9 mouse cellular contexts compared by ENCODE assay signal in genomic region chr2:58199442-58199841, GRCm38 (mm10). TPM values are rescaled to one million over a fixed set of nuclear protein-coding genes. Genes with fewer than 3 reads are reported as not detected.
DNase-seq lines count a peak whose midpoint lies in the region; ATAC-seq and TF ChIP-seq lines count a peak whose summit lies in the region.
"Had no signal": no experiment of that assay in that cellular context is flagged by ENCODE, and none has a peak within 500 bp of the region (broad histone marks: within the 10 kb centered on the region; RNA-seq: fewer than 3 reads in every experiment).

No protein-coding gene starts in this region.

- H3K4me2 ChIP-seq in kidney, embryonic 14.5 days (replicated peaks; ENCODE audit: low read depth, low read length), result no peak overlapping the region
- H3K4me2 ChIP-seq in forebrain, embryonic 16.5 days (ENCODE audit: low read length), result no peak overlapping the region
- H3K4me2 ChIP-seq in intestine, embryonic 14.5 days (ENCODE audit: low read length), result no peak overlapping the region
- H3K4me2 ChIP-seq in midbrain, postnatal 0 days (ENCODE audit: low read depth, low read length, poor library complexity, severe bottlenecking), result no peak overlapping the region
- H3K4me2 ChIP-seq: liver, embryonic 13.5 days had no signal

- no peaks in the 10 kb centered on the region for H3K27me3 ChIP-seq in kidney, embryonic 14.5 days (ENCODE audit: control insufficient read depth, insufficient read depth, low read length)
- H3K27me3 ChIP-seq in forebrain, embryonic 16.5 days (replicated peaks; ENCODE audit: control insufficient read depth, insufficient read depth, low read length), result no peaks in the 10 kb centered on the region
- H3K27me3 ChIP-seq in intestine, embryonic 14.5 days (replicated peaks; ENCODE audit: control insufficient read depth, insufficient read depth, low read length), result no peaks in the 10 kb centered on the region
- H3K27me3 ChIP-seq in midbrain, postnatal 0 days (ENCODE audit: insufficient read depth, low read length), result no peaks in the 10 kb centered on the region
- H3K27me3 ChIP-seq: liver, embryonic 13.5 days had no signal

- no peaks in the 10 kb centered on the region for H3K36me3 ChIP-seq in kidney, embryonic 14.5 days (ENCODE audit: control insufficient read depth, insufficient read depth, low read length)
- no peaks in the 10 kb centered on the region for H3K36me3 ChIP-seq in forebrain, embryonic 16.5 days (ENCODE audit: control insufficient read depth, insufficient read depth)
- H3K36me3 ChIP-seq in intestine, embryonic 14.5 days (ENCODE audit: control insufficient read depth, insufficient read depth, low read length), result no peaks in the 10 kb centered on the region
- no peaks in the 10 kb centered on the region for H3K36me3 ChIP-seq in midbrain, postnatal 0 days (ENCODE audit: insufficient read depth, low read length)
- H3K36me3 ChIP-seq: liver, embryonic 13.5 days had no signal

- H3K4me1 ChIP-seq in kidney, embryonic 14.5 days (ENCODE audit: control insufficient read depth, insufficient read depth, low read length), result 0 out of 2 replicates have a peak, but pooled peaks cover under 1% of the 10 kb centered on the region
- H3K4me1 ChIP-seq in forebrain, embryonic 16.5 days (replicated peaks; ENCODE audit: control insufficient read depth, insufficient read depth, low read length), result peaks cover 3% of the 10 kb centered on the region; the same call in 1 of the 2 replicates
- no peaks in the 10 kb centered on the region for H3K4me1 ChIP-seq in intestine, embryonic 14.5 days (replicated peaks; ENCODE audit: control insufficient read depth, insufficient read depth, low read length)
- H3K4me1 ChIP-seq in midbrain, postnatal 0 days (ENCODE audit: insufficient read depth, low read length), result no peaks in the 10 kb centered on the region
- H3K4me1 ChIP-seq: liver, embryonic 13.5 days had no signal

- no peak overlapping the region for H3K4me3 ChIP-seq in kidney, embryonic 14.5 days (ENCODE audit: low read length)
- H3K4me3 ChIP-seq in forebrain, embryonic 16.5 days (replicated peaks; ENCODE audit: low read length), result no peak overlapping the region
- H3K4me3 ChIP-seq in intestine, embryonic 14.5 days (ENCODE audit: low read depth, low read length), result no peak overlapping the region
- H3K4me3 ChIP-seq in midbrain, postnatal 0 days (ENCODE audit: low read depth, low read length), result no peak overlapping the region
- H3K4me3 ChIP-seq: liver, embryonic 13.5 days had no signal

- H3K27ac ChIP-seq in kidney, embryonic 14.5 days (ENCODE audit: low read depth, low read length), result no peak overlapping the region
- H3K27ac ChIP-seq in forebrain, embryonic 16.5 days (ENCODE audit: low read length), result no peak overlapping the region
- no peak overlapping the region for H3K27ac ChIP-seq in intestine, embryonic 14.5 days (ENCODE audit: low read depth)
- H3K27ac ChIP-seq in midbrain, postnatal 0 days (ENCODE audit: low read depth, low read length), result no peak overlapping the region
- H3K27ac ChIP-seq: liver, embryonic 13.5 days had no signal

- no peak for ATAC-seq in kidney, embryonic 14.5 days (ENCODE audit: low FRiP score, low TSS enrichment)
- peak; percentile 89 for ATAC-seq in forebrain, embryonic 16.5 days
- peak; percentile 58; the same call in 1 of the 2 replicates for ATAC-seq in intestine, embryonic 14.5 days (replicated peaks; ENCODE audit: low FRiP score, low TSS enrichment, low read depth)
- peak; percentile 41; the same call in 1 of the 2 replicates for ATAC-seq in midbrain, postnatal 0 days (ENCODE audit: low FRiP score)

- DNase-seq in kidney, adult 18-20 months, result peak; percentile 63
- DNase-seq in cerebellum, adult 11 months, result peak; percentile 59
- peak; percentile 67 for DNase-seq in intestine, embryonic 14.5 days (ENCODE audit: low spot score)
- peak; percentile 67 to 72 for DNase-seq in left cerebral cortex, postnatal 10 days (ENCODE audit: extremely low spot score in 1 of 2, low spot score in 2 of 2)
- DNase-seq in midbrain, postnatal 0 days (ENCODE audit: low spot score), result peak; percentile 80
- peak; percentile 41 for DNase-seq in telencephalon, adult 2 months (ENCODE audit: low read depth, low spot score)
- DNase-seq: liver, embryonic 13.5 days had no signal

- no peaks in the 10 kb centered on the region for H3K9me3 ChIP-seq in kidney, embryonic 14.5 days (ENCODE audit: control insufficient read depth, low read length)
- no peaks in the 10 kb centered on the region for H3K9me3 ChIP-seq in forebrain, embryonic 16.5 days (ENCODE audit: control insufficient read depth, low read length)
- H3K9me3 ChIP-seq in intestine, embryonic 14.5 days (ENCODE audit: control insufficient read depth, low read length), result no peaks in the 10 kb centered on the region
- H3K9me3 ChIP-seq in midbrain, postnatal 0 days (ENCODE audit: low read length), result no peaks in the 10 kb centered on the region
- H3K9me3 ChIP-seq: liver, embryonic 13.5 days had no signal

- WGBS in kidney, embryonic 14.5 days, result 75% methylated on average over 6 of the region's 6 CpGs
- 55% methylated on average over 6 of the region's 6 CpGs for WGBS in forebrain, embryonic 16.5 days
- 60% methylated on average over 6 of the region's 6 CpGs for WGBS in intestine, embryonic 14.5 days
- 59% methylated on average over 6 of the region's 6 CpGs for WGBS in midbrain, postnatal 0 days

- TF ChIP-seq CTCF in midbrain, postnatal 0 days (IDR thresholded peaks at IDR 0.05), result peak; percentile 85

- intact Hi-C loops in left cerebral cortex, postnatal 10 days (cut with DNase I), result loop anchor here (5.0 kb wide), 2 partner anchors 258 to 468 kb away; no protein-coding TSS in a partner anchor

- no peak overlapping the region for H3K9ac ChIP-seq in kidney, embryonic 14.5 days (ENCODE audit: low read depth, low read length)
- no peak overlapping the region for H3K9ac ChIP-seq in forebrain, embryonic 16.5 days (replicated peaks; ENCODE audit: low read depth, low read length)
- H3K9ac ChIP-seq in intestine, embryonic 14.5 days (ENCODE audit: low read length), result no peak overlapping the region
- H3K9ac ChIP-seq in midbrain, postnatal 0 days (replicated peaks; ENCODE audit: low read length, poor library complexity, severe bottlenecking), result no peak overlapping the region
- H3K9ac ChIP-seq: liver, embryonic 13.5 days had no signal

RNA-seq across cellular contexts. Expression of gene Cytip, which starts 4.1 kb away (rescaled TPM):
- 0.29 and 1.0 TPM in 2 replicates for polyA plus RNA-seq in kidney, embryonic 14.5 days (2014; fragmentation: Nextera tagmentation; extraction: Ambion mirVana)
- 0.11 and 0.12 TPM in 2 replicates for polyA plus RNA-seq in forebrain, embryonic 16.5 days (2015; fragmentation: Nextera tagmentation; extraction: Ambion mirVana)
- polyA plus RNA-seq in intestine, embryonic 14.5 days (2014; fragmentation: Nextera tagmentation; extraction: Ambion mirVana), result 0.93 and 1.1 TPM in 2 replicates
- total RNA-seq in left cerebral cortex, postnatal 10 days (2021), result under 1 TPM; 0.09 to 0.20 TPM
- 0.11 TPM in 1 of 2 replicates, not detected in the other for total RNA-seq in midbrain, postnatal 0 days (2014; rRNA removed)
- 0.21 TPM in 1 of 2 replicates, not detected in the other for polyA plus RNA-seq in midbrain, postnatal 0 days (2015; fragmentation: Nextera tagmentation; extraction: Ambion mirVana)
